ENCODE assay signal across 8 mouse cellular contexts in genomic region chr1:92178021-92178895, GRCm38 (mm10). TPM values are rescaled to one million over a fixed set of nuclear protein-coding genes. Genes with fewer than 3 reads are reported as not detected.
DNase-seq lines count a peak whose midpoint lies in the region; ATAC-seq and TF ChIP-seq lines count a peak whose summit lies in the region.

No protein-coding gene starts in this region.

- 40% methylated on average over 10 of the region's 10 CpGs for WGBS in embryonic facial prominence, embryonic 11.5 days
- WGBS in hindbrain, postnatal 0 days = 12% methylated on average over 10 of the region's 10 CpGs
- 15% methylated on average over 10 of the region's 10 CpGs for WGBS in midbrain, embryonic 14.5 days

- peak overlapping the region; percentile 70 for H3K4me2 ChIP-seq in embryonic facial prominence, embryonic 11.5 days (ENCODE audit: low read depth, low read length)
- H3K4me2 ChIP-seq in hindbrain, postnatal 0 days (ENCODE audit: low read depth, low read length) = peak overlapping the region; percentile 80
- peak overlapping the region; percentile 79 for H3K4me2 ChIP-seq in midbrain, embryonic 14.5 days (ENCODE audit: low read length)

- H3K4me1 ChIP-seq in embryonic facial prominence, embryonic 11.5 days (ENCODE audit: control insufficient read depth, insufficient read depth, low read length) = 0 out of 2 replicates have a peak, but pooled peaks cover 4% of the 10 kb centered on the region
- peaks cover 24% of the 10 kb centered on the region for H3K4me1 ChIP-seq in hindbrain, postnatal 0 days (ENCODE audit: insufficient read depth, low read length)
- H3K4me1 ChIP-seq in midbrain, embryonic 14.5 days (ENCODE audit: control insufficient read depth, insufficient read depth, low read length) = peaks cover 32% of the 10 kb centered on the region

- H3K36me3 ChIP-seq in embryonic facial prominence, embryonic 11.5 days (replicated peaks; ENCODE audit: control insufficient read depth, insufficient read depth, low read depth, low read length) = no peaks in the 10 kb centered on the region
- H3K36me3 ChIP-seq in hindbrain, postnatal 0 days (ENCODE audit: insufficient read depth, low read length) = no peaks in the 10 kb centered on the region
- no peaks in the 10 kb centered on the region for H3K36me3 ChIP-seq in midbrain, embryonic 14.5 days (ENCODE audit: control insufficient read depth, insufficient read depth, low read length)

- H3K27me3 ChIP-seq in embryonic facial prominence, embryonic 11.5 days (ENCODE audit: control insufficient read depth, insufficient read depth, low read length) = no peaks in the 10 kb centered on the region
- no peaks in the 10 kb centered on the region for H3K27me3 ChIP-seq in hindbrain, postnatal 0 days (ENCODE audit: insufficient read depth, low read length)
- H3K27me3 ChIP-seq in midbrain, embryonic 14.5 days (ENCODE audit: control insufficient read depth, insufficient read depth, low read length) = no peaks in the 10 kb centered on the region

- DNase-seq in kidney, postnatal 14 days = peak; percentile 10
- no peak for DNase-seq in kidney, postnatal 36 days
- peak; percentile 65 for DNase-seq in ES-CJ7 (ENCODE audit: low read depth, low spot score)
- peak; percentile 73 for DNase-seq in embryonic facial prominence, embryonic 11.5 days (ENCODE audit: low spot score)
- peak; percentile 78 for DNase-seq in hindbrain, postnatal 0 days (ENCODE audit: low spot score)
- peak; percentile 78 for DNase-seq in midbrain, embryonic 14.5 days
- DNase-seq in yolk sac, embryonic 10.5 days (ENCODE audit: low spot score) = peak; percentile 41
- DNase-seq in lung, postnatal 25 days (ENCODE audit: low spot score) = no peak

- peak overlapping the region; percentile 73; the same call in 1 of the 2 replicates for H3K4me3 ChIP-seq in embryonic facial prominence, embryonic 11.5 days (ENCODE audit: low read depth, low read length)
- H3K4me3 ChIP-seq in hindbrain, postnatal 0 days (ENCODE audit: low read length) = peak overlapping the region; percentile 90
- peak overlapping the region; percentile 77 for H3K4me3 ChIP-seq in midbrain, embryonic 14.5 days (replicated peaks; ENCODE audit: low read depth, low read length)

- no peak for ATAC-seq in embryonic facial prominence, embryonic 11.5 days (replicated peaks; ENCODE audit: insufficient number of reproducible peaks, low FRiP score, low TSS enrichment, low read depth)
- ATAC-seq in hindbrain, postnatal 0 days = no peak
- ATAC-seq in midbrain, embryonic 14.5 days (ENCODE audit: low FRiP score, low TSS enrichment) = no peak

- peak overlapping the region; percentile 35; the same call in 1 of the 2 replicates for H3K27ac ChIP-seq in embryonic facial prominence, embryonic 11.5 days (replicated peaks; ENCODE audit: low read depth, low read length)
- H3K27ac ChIP-seq in hindbrain, postnatal 0 days = peak overlapping the region; percentile 12; the same call in 1 of the 2 replicates
- H3K27ac ChIP-seq in midbrain, embryonic 14.5 days (replicated peaks; ENCODE audit: low read depth, low read length) = peak overlapping the region; percentile 58

- peak; percentile 67 for TF ChIP-seq CTCF in hindbrain, postnatal 0 days (IDR thresholded peaks at IDR 0.05; ENCODE audit: low read depth)

- H3K9ac ChIP-seq in embryonic facial prominence, embryonic 11.5 days (replicated peaks; ENCODE audit: low read length) = peak overlapping the region; percentile 28
- H3K9ac ChIP-seq in hindbrain, postnatal 0 days (replicated peaks; ENCODE audit: low read length) = peak overlapping the region; percentile 85
- peak overlapping the region; percentile 80 for H3K9ac ChIP-seq in midbrain, embryonic 14.5 days (replicated peaks; ENCODE audit: low read length)

- H3K9me3 ChIP-seq in embryonic facial prominence, embryonic 11.5 days (replicated peaks; ENCODE audit: control insufficient read depth, low read length) = no peaks in the 10 kb centered on the region
- H3K9me3 ChIP-seq in hindbrain, postnatal 0 days (ENCODE audit: low read length) = no peaks in the 10 kb centered on the region
- no peaks in the 10 kb centered on the region for H3K9me3 ChIP-seq in midbrain, embryonic 14.5 days (ENCODE audit: control insufficient read depth, low read length)

RNA-seq across cellular contexts. Expression of gene Hdac4, which starts 17.2 kb away (rescaled TPM):
- polyA plus RNA-seq in embryonic facial prominence, embryonic 11.5 days (2014; fragmentation: Nextera tagmentation; extraction: Ambion mirVana) = 18.6 and 23.9 TPM in 2 replicates
- total RNA-seq in hindbrain, postnatal 0 days (2014; rRNA removed) = 67.9 and 71.2 TPM in 2 replicates
- polyA plus RNA-seq in hindbrain, postnatal 0 days (2015; fragmentation: Nextera tagmentation; extraction: Ambion mirVana) = 20.2 and 22.8 TPM in 2 replicates
- polyA plus RNA-seq in midbrain, embryonic 14.5 days (2014; fragmentation: Nextera tagmentation; extraction: Ambion mirVana) = 22.7 and 27.0 TPM in 2 replicates

Comparison
In these comparisons a context has a peak if more than half of its experiments do, and no peak if none do; other contexts are left out.
1. DNase-seq: peak in kidney, postnatal 14 days (single experiment), ES-CJ7 (single experiment), embryonic facial prominence, embryonic 11.5 days (single experiment), hindbrain, postnatal 0 days (single experiment), midbrain, embryonic 14.5 days (single experiment) and yolk sac, embryonic 10.5 days (single experiment); none in kidney, postnatal 36 days (0 of 2) and lung, postnatal 25 days (single experiment).
2. H3K9ac ChIP-seq: peak in every context shown above with its lines; median percentile 85 in hindbrain, postnatal 0 days; 80 in midbrain, embryonic 14.5 days; 28 in embryonic facial prominence, embryonic 11.5 days.
3. Peak in every context shown above with its lines, with median percentiles within 50 percentile points of each other: H3K27ac ChIP-seq, H3K4me2 ChIP-seq and H3K4me3 ChIP-seq.